Mouse (Mus musculus): ENCODE results near the gene Mfsd4b2.

The Mfsd4b2 gene

DNA sequence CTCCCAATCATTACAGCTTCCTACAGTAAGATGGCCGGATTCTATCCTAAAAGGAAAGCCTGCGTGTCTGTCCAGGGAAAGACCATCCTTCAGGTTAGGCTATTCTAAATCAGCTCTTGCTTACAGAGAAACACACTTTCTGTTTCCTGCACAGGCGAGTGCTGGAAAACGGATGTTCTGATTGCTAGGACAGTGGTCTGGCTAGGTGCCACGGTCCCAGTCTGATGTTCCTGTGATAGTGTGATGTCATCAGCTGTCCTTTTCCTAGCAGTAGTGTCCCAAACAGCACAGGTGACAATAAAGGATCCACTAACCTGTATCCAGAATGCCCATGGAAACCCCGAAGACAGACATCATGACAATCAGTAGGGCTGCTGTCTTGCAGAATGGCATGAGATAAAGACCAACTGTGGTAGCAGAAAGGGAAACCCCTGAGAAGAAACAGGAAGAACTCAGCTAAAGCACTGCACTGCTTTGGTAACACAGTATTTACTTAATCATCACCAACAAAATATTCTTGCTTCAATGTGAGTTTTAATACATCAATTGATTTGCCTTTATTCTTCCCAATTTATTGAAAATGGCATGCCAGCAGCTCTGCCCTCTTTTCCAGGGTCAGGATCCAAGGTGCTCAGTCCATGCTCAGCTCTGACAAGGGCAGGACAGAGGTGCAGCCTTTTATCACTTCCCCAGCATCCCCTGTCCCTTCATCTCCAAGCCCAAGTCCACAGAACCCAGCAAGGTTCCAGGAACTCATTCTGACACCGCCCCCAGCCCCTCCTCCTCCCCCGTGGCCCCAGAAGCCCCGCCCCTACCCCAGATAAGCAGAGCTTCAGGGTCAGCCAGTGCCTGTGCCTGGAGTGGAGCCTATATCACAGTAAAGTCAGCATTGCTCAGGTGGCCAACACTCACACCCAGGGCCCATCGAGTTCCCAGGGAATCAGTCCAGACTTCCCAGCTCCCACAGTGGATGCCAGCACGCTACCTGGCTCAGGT, 32.7 kb downstream of the Mfsd4b2 start:
- no peak for DNase-seq (ENCODE audit: low spot score)

DNA sequence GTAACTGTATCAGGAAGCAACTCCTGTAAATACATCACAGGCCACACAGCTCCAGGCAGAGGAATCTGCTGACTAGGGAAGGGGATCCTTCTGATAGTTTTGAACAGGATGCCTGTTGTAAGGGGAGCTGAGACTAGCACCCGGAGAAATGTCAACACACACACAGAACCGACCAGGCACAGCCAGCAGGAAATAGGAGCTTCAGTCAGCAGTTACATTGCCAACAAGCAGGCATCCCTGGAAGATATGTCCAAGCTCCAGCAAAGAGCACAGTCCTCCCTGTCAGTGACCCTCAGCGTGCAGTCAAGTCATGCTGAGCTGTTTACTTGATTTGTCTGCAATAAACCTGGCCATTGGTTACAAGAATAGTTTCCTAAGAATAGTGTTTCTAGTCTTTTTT, 38.1 kb downstream of the Mfsd4b2 start:
- DNase-seq (ENCODE audit: low spot score), result no peak
